In the genomic region with DNA sequence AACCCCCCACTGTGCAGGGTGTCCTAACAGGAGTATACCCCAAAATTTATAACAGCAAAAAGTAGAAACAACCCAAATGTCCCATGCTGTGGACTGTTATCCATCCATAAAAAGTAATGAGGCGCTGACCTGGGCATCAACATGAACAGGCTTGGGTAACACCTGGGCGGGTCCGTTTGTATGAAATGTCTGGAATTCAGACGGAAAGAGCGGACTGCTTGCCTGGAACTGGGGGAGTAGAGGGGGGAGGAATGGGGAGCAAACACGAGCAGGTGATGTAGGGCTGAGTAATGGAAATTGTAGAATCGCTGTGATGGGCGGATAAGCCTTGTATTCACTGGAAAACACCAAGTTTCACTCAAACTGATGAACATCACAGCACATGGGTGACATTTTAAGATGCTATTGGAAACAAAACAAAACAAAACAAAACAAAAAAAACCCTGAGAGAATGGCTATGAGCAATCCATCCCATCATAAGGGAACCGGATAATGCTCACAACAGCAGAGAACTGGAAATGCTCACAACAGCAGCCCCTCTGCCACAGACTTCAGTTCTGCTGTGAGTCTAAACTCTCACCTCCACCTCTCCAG, we compare ENCODE assay signal across 20 mouse cellular contexts. TPM values are rescaled to one million over a fixed set of nuclear protein-coding genes. Genes with fewer than 3 reads are reported as not detected.
A peak's percentile ranks its signal among the peaks of the same experiment; 100 is the strongest.
DNase-seq lines count a peak whose midpoint lies in the region; ATAC-seq and TF ChIP-seq lines count a peak whose summit lies in the region.
"Had no signal": no experiment of that assay in that cellular context is flagged by ENCODE, and none has a peak within 500 bp of the region (broad histone marks: within the 10 kb centered on the region; RNA-seq: fewer than 3 reads in every experiment).

No protein-coding gene starts in this region.

- no peak for TF ChIP-seq POLR2A in kidney, adult 2 months (IDR thresholded peaks at IDR 0.05; ENCODE audit: low read depth, low read length)

- WGBS in kidney, adult 2 months = 67% methylated on average over 9 of the region's 9 CpGs
- WGBS in lung, embryonic 14.5 days = 76% methylated on average over 9 of the region's 9 CpGs

- 0 out of 2 replicates have a peak, but pooled peaks have one; percentile 29 for ATAC-seq in lung, embryonic 14.5 days (ENCODE audit: insufficient read depth)
- ATAC-seq: hindbrain, postnatal 0 days had no signal

- no peaks in the 10 kb centered on the region for H3K27me3 ChIP-seq in kidney, adult 2 months (replicated peaks; ENCODE audit: control insufficient read depth, insufficient read depth, low read length)
- no peaks in the 10 kb centered on the region for H3K27me3 ChIP-seq in lung, embryonic 14.5 days (ENCODE audit: insufficient read depth, low read length)
- H3K27me3 ChIP-seq in E14TG2a.4 (ENCODE audit: insufficient read depth, low read length) = no peaks in the 10 kb centered on the region
- H3K27me3 ChIP-seq: embryonic facial prominence, embryonic 12.5 days; heart, embryonic 13.5 days; midbrain, embryonic 12.5 days had no signal

- no peaks in the 10 kb centered on the region; the same call in 1 of the 2 replicates for H3K4me1 ChIP-seq in kidney, adult 2 months (ENCODE audit: control insufficient read depth, insufficient read depth, low read length)
- H3K4me1 ChIP-seq in lung, embryonic 14.5 days (ENCODE audit: insufficient read depth) = no peaks in the 10 kb centered on the region
- peaks cover 53% of the 10 kb centered on the region for H3K4me1 ChIP-seq in E14TG2a.4 (replicated peaks; ENCODE audit: low read depth, low read length)
- H3K4me1 ChIP-seq: embryonic facial prominence, embryonic 12.5 days; midbrain, embryonic 12.5 days had no signal

- TF ChIP-seq CTCF in kidney, adult 2 months (conservative IDR thresholded peaks at IDR 0.05; ENCODE audit: insufficient read depth, insufficient read length, low read depth, low read length) = no peak
- no peak for TF ChIP-seq CTCF in lung, embryonic 14.5 days (IDR thresholded peaks at IDR 0.05; ENCODE audit: low read depth)
- no peak for TF ChIP-seq CTCF in E14TG2a.4 (conservative IDR thresholded peaks at IDR 0.05; ENCODE audit: low read length)

- H3K36me3 ChIP-seq in kidney, adult 2 months (ENCODE audit: control insufficient read depth, insufficient read depth, low read length) = no peaks in the 10 kb centered on the region
- peaks cover 4% of the 10 kb centered on the region; the same call in 1 of the 2 replicates for H3K36me3 ChIP-seq in lung, embryonic 14.5 days (ENCODE audit: insufficient read depth)
- peaks cover 9% of the 10 kb centered on the region; the same call in 1 of the 2 replicates for H3K36me3 ChIP-seq in E14TG2a.4 (ENCODE audit: insufficient read depth, low read length)
- H3K36me3 ChIP-seq: embryonic facial prominence, embryonic 12.5 days had no signal

- H3K9ac ChIP-seq in lung, embryonic 14.5 days = no peak overlapping the region
- H3K9ac ChIP-seq: embryonic facial prominence, embryonic 12.5 days; heart, embryonic 13.5 days; midbrain, embryonic 12.5 days had no signal

- H3K4me2 ChIP-seq in lung, embryonic 14.5 days = no peak overlapping the region
- H3K4me2 ChIP-seq: embryonic facial prominence, embryonic 12.5 days; heart, embryonic 13.5 days; midbrain, embryonic 12.5 days had no signal

- H3K4me3 ChIP-seq in kidney, adult 2 months (ENCODE audit: insufficient read depth, low read depth, low read length) = no peak overlapping the region
- H3K4me3 ChIP-seq in lung, embryonic 14.5 days (ENCODE audit: low read depth, low read length) = no peak overlapping the region
- peak overlapping the region; percentile 10; the same call in 1 of the 2 replicates for H3K4me3 ChIP-seq in E14TG2a.4 (replicated peaks; ENCODE audit: low read length)
- H3K4me3 ChIP-seq: embryonic facial prominence, embryonic 12.5 days; heart, adult 2 months; heart, embryonic 13.5 days; midbrain, embryonic 12.5 days had no signal

- peak overlapping the region; percentile 14; the same call in 1 of the 2 replicates for H3K27ac ChIP-seq in kidney, adult 2 months (ENCODE audit: insufficient read depth, low read depth, low read length)
- no peak overlapping the region for H3K27ac ChIP-seq in lung, embryonic 14.5 days (ENCODE audit: low read depth)
- H3K27ac ChIP-seq: embryonic facial prominence, embryonic 12.5 days; heart, adult 2 months; hindbrain, postnatal 0 days; midbrain, embryonic 12.5 days had no signal

- no peak for DNase-seq in kidney, adult 2 months
- DNase-seq in kidney, postnatal 25 days = no peak
- no peak for DNase-seq in lung, embryonic 14.5 days
- no peak for DNase-seq in lung, postnatal 25 days (ENCODE audit: low spot score)
- peak; percentile 19 for DNase-seq in lung, postnatal 10 days
- DNase-seq in B cell, adult 2 months = no peak
- DNase-seq in right cerebral cortex, postnatal 25 days = no peak
- DNase-seq: adrenal gland, adult 8-10 months; cerebellum, adult 11-12 months; cerebellum, postnatal 14 days; gastrocnemius, postnatal 36 days; heart, adult 2 months; heart, postnatal 14 days; kidney, adult 11 months; layer of hippocampus, postnatal 36 days had no signal

- no peaks in the 10 kb centered on the region for H3K9me3 ChIP-seq in lung, embryonic 14.5 days (ENCODE audit: low read depth, low read length)
- H3K9me3 ChIP-seq in E14TG2a.4 (ENCODE audit: low read length) = peaks cover 5% of the 10 kb centered on the region

RNA-seq across cellular contexts. Expression of a gene that starts 26.5 kb away (rescaled TPM):
- polyA plus RNA-seq in kidney, adult 2 months (2012; rRNA removed) = 4.0 TPM in 2 replicates
- polyA plus RNA-seq in lung, embryonic 14.5 days (2014; fragmentation: Nextera tagmentation; extraction: Ambion mirVana) = 28.9 and 31.3 TPM in 2 replicates
